Mouse (Mus musculus) cerebellum, postnatal 36 days (tissue): Measurements from ENCODE around the gene Il6st.

Source experiments
- DNase-seq, 2 experiments: peaks; one replicate each; pipeline ENCODE4 v3.0.0; 2021 to 2022; ENCODE audit warnings: mixed read lengths in 2 of 2

Il6st gene

GRCm38 (mm10) chr13:112486676-112487075 is 22.8 kb downstream of the Il6st start:
- DNase-seq = no peak

GRCm38 (mm10) chr13:112490036-112490435 is 26.2 kb downstream of the Il6st start:
- no peak for DNase-seq

- DNase-seq = no peak
Measured at GRCm38 (mm10) chr13:112491636-112492284, 27.9 kb downstream of the Il6st start.

- DNase-seq = no peak
Measured at GRCm38 (mm10) chr13:112492285-112492678, 28.4 kb downstream of the Il6st start.

- DNase-seq = no peak
Measured at GRCm38 (mm10) chr13:112494590-112494989, 30.7 kb downstream of the Il6st start.

- no peak for DNase-seq
Measured at GRCm38 (mm10) chr13:112500027-112500426, 36.2 kb downstream of the Il6st start.

- DNase-seq = no peak
Measured at GRCm38 (mm10) chr13:112500466-112500865, 36.6 kb downstream of the Il6st start.

GRCm38 (mm10) chr13:112503846-112504245 is 40.0 kb downstream of the Il6st start:
- no peak for DNase-seq

GRCm38 (mm10) chr13:112505436-112505835 is 41.6 kb downstream of the Il6st start:
- DNase-seq = no peak

- no peak for DNase-seq
Measured at GRCm38 (mm10) chr13:112506766-112507165, 42.9 kb downstream of the Il6st start.

- DNase-seq = no peak
Measured at GRCm38 (mm10) chr13:112507691-112508090, 43.8 kb downstream of the Il6st start.

GRCm38 (mm10) chr13:112508487-112508886 is 44.6 kb downstream of the Il6st start:
- no peak for DNase-seq

- peak; percentile 41 to 56 for DNase-seq
Measured at GRCm38 (mm10) chr13:112509465-112509864, 45.6 kb downstream of the Il6st start.

- no peak for DNase-seq
Measured at GRCm38 (mm10) chr13:112510437-112511212, 46.8 kb downstream of the Il6st start.

GRCm38 (mm10) chr13:112511261-112511660 is 47.4 kb downstream of the Il6st start:
- DNase-seq = no peak

- no peak for DNase-seq
Measured at GRCm38 (mm10) chr13:112511810-112512209, 47.9 kb downstream of the Il6st start.

- DNase-seq = no peak
Measured at GRCm38 (mm10) chr13:112512824-112513223, 49.0 kb downstream of the Il6st start.

GRCm38 (mm10) chr13:112514546-112514945 is 50.7 kb downstream of the Il6st start:
- no peak for DNase-seq

- no peak for DNase-seq
Measured at GRCm38 (mm10) chr13:112522261-112522660, 58.4 kb downstream of the Il6st start.

GRCm38 (mm10) chr13:112522896-112523295 is 59.0 kb downstream of the Il6st start:
- no peak for DNase-seq

- no peak for DNase-seq
Measured at GRCm38 (mm10) chr13:112523346-112523970, 59.6 kb downstream of the Il6st start.

GRCm38 (mm10) chr13:112527186-112527585 is 63.3 kb downstream of the Il6st start:
- no peak for DNase-seq

- peak; percentile 48 to 53 for DNase-seq
Measured at GRCm38 (mm10) chr13:112529893-112530292, 66.0 kb downstream of the Il6st start.

- DNase-seq = no peak
Measured at GRCm38 (mm10) chr13:112532235-112532634, 68.4 kb downstream of the Il6st start.
